Mouse (Mus musculus) liver, adult 2 months (tissue): Measurements from ENCODE around the gene Aox2. TPM values are rescaled to one million over a fixed set of nuclear protein-coding genes. Genes with fewer than 3 reads are reported as not detected.
A peak's percentile ranks its signal among the peaks of the same experiment; 100 is the strongest.

ENCODE experiments used
- DNase-seq: peaks from one replicate; pipeline ENCODE4 v3.0.0-alpha.2; 2011; ENCODE audit warnings: low read depth, low spot score; ENCODE audit errors: extremely low read depth
- H3K27ac ChIP-seq: fragments of 200-500 bp; replicated peaks from 2 replicates; pipeline ENCODE4 v1.5.1; 2012; ENCODE audit warnings: low read depth, mild to moderate bottlenecking, control low read depth, inconsistent platforms, low read length; ENCODE audit not compliant: insufficient read depth
- H3K27me3 ChIP-seq: fragments of 200-500 bp; 2 replicates; pipeline ENCODE4 v1.6.1; 2012; ENCODE audit warnings: mild to moderate bottlenecking, moderate library complexity, low read length, inconsistent platforms; ENCODE audit not compliant: control insufficient read depth, insufficient read depth
- H3K36me3 ChIP-seq: fragments of 200-500 bp; 2 replicates; pipeline ENCODE4 v1.6.1; 2012; ENCODE audit warnings: low read length, inconsistent platforms; ENCODE audit not compliant: control insufficient read depth, insufficient read depth
- H3K4me1 ChIP-seq: fragments of 200-500 bp; 2 replicates; pipeline ENCODE4 v1.6.1; 2011; ENCODE audit warnings: low read length; ENCODE audit not compliant: control insufficient read depth, insufficient read depth
- H3K4me3 ChIP-seq: fragments of 200-500 bp; 2 replicates; pipeline ENCODE4 v1.5.1; 2011; ENCODE audit warnings: low read depth, mild to moderate bottlenecking, control low read depth, low read length, moderate library complexity; ENCODE audit not compliant: insufficient read depth
- H3K79me2 ChIP-seq: fragments of 200-500 bp; 2 replicates; pipeline ENCODE4 v1.6.1; 2012; ENCODE audit warnings: inconsistent platforms, mild to moderate bottlenecking, low read length, moderate library complexity; ENCODE audit not compliant: control insufficient read depth, insufficient read depth
- H3K9ac ChIP-seq: fragments of 200-500 bp; 2 replicates; pipeline ENCODE4 v1.6.1; 2012; ENCODE audit warnings: low read depth, mild to moderate bottlenecking, control low read depth, inconsistent platforms, low read length
- CTCF ChIP-seq: fragments of 200-500 bp; IDR thresholded peaks from 2 replicates; pipeline ENCODE4 v1.5.1; 2011; ENCODE audit warnings: low read depth, low read length, control low read depth
- POLR2A ChIP-seq: fragments of 200-500 bp; IDR thresholded peaks from 2 replicates; pipeline ENCODE4 v1.6.1; 2011; ENCODE audit warnings: low read length, control low read depth; ENCODE audit not compliant: insufficient read depth; ENCODE audit errors: extremely low read depth
- WGBS: fragments of 180-500 bp; shearing (Covaris S2); methylation state at CpG from one replicate; pipeline ENCODE4 v1.1.7; 2018; 5-methylcytosine and 5-hydroxymethylcytosine counted together
- polyA plus RNA-seq: library from polyadenylated mRNA; depleted of rRNA; stranded (reverse); fragments of >200 nt; gene quantifications from 2 replicates; pipeline ENCODE4 v1.2.3, GENCODE M21; 2012
- total RNA-seq: library from RNA; depleted of rRNA; stranded (reverse); fragments of >200 nt; gene quantifications from 2 replicates; pipeline ENCODE4 v1.2.3, GENCODE M21; 2014

The Aox2 gene
- total and polyA plus RNA-seq, 2 experiments, result under 0.01 TPM; not detected in 1

GRCm38 (mm10) chr1:58415442-58415841 lies 137.3 kb downstream of the Aox2 start:
- Histone ChIP-seq H3K27ac (no peak overlapping the region), H3K79me2 (no peaks in the 10 kb centered on the region; the same call in 1 of the 2 replicates), H3K4me3 (no peak overlapping the region), H3K27me3 (no peaks in the 10 kb centered on the region), H3K4me1 (peaks cover 6% of the 10 kb centered on the region), H3K36me3 (peaks cover 90% of the 10 kb centered on the region), H3K9ac (no peak overlapping the region)
- 38% methylated on average over 1 of the region's 1 CpGs for WGBS
- no peak for DNase-seq
- no peak for TF ChIP-seq POLR2A
- TF ChIP-seq CTCF, result no peak

GRCm38 (mm10) chr1:58416048-58416447 lies 137.9 kb downstream of the Aox2 start:
- Histone ChIP-seq H3K27me3 (no peaks in the 10 kb centered on the region), H3K79me2 (peaks cover 2% of the 10 kb centered on the region; the same call in 1 of the 2 replicates), H3K4me1 (peaks cover 10% of the 10 kb centered on the region), H3K36me3 (peaks cover 87% of the 10 kb centered on the region), H3K4me3 (no peak overlapping the region), H3K9ac (no peak overlapping the region), H3K27ac (no peak overlapping the region)
- WGBS, result 79% methylated on average over 2 of the region's 2 CpGs
- TF ChIP-seq CTCF (no peak), POLR2A (no peak)
- DNase-seq, result no peak

GRCm38 (mm10) chr1:58420032-58420431 lies 141.9 kb downstream of the Aox2 start:
- Histone ChIP-seq H3K27ac (no peak overlapping the region), H3K9ac (no peak overlapping the region), H3K79me2 (peaks cover 12% of the 10 kb centered on the region; the same call in 1 of the 2 replicates), H3K36me3 (peaks cover 57% of the 10 kb centered on the region), H3K4me3 (no peak overlapping the region), H3K27me3 (no peaks in the 10 kb centered on the region), H3K4me1 (peaks cover 18% of the 10 kb centered on the region)
- DNase-seq, result no peak
- TF ChIP-seq CTCF, result no peak
- TF ChIP-seq POLR2A, result no peak
- WGBS, result 27% methylated on average over 10 of the region's 10 CpGs

- no peak overlapping the region for H3K4me3 ChIP-seq
- 11% methylated on average over 7 of the region's 7 CpGs for WGBS
- H3K27ac ChIP-seq, result no peak overlapping the region
- H3K9ac ChIP-seq, result no peak overlapping the region
- DNase-seq, result no peak
- peaks cover 12% of the 10 kb centered on the region; the same call in 1 of the 2 replicates for H3K79me2 ChIP-seq
- no peaks in the 10 kb centered on the region for H3K27me3 ChIP-seq
- H3K36me3 ChIP-seq, result peaks cover 50% of the 10 kb centered on the region
- TF ChIP-seq CTCF (no peak), POLR2A (no peak)
- H3K4me1 ChIP-seq, result peaks cover 18% of the 10 kb centered on the region
Observed at GRCm38 (mm10) chr1:58420961-58421360, 142.8 kb downstream of the Aox2 start.

- under 1% methylated on average over 13 of the region's 13 CpGs for whole genome bisulfite sequencing
- peak; percentile 85 for DNase-seq
- no peaks in the 10 kb centered on the region for H3K27me3 ChIP-seq
Observed at GRCm38 (mm10) chr1:58422879-58423278, 144.8 kb downstream of the Aox2 start.

GRCm38 (mm10) chr1:58423371-58424248 lies 145.5 kb downstream of the Aox2 start, which contains the start of gene Clk1:
TSS of gene Clk1 (minus strand) at chr1:58424066.
- peaks cover 15% of the 10 kb centered on the region for H3K4me1 ChIP-seq
- H3K9ac ChIP-seq, result peak within 1 kb of the TSS; percentile 97
- H3K27me3 ChIP-seq, result no peaks in the 10 kb centered on the region
- WGBS, result under 1% methylated on average over 79 of the region's 79 CpGs
- H3K36me3 ChIP-seq, result peaks cover 24% of the 10 kb centered on the region
- H3K4me3 ChIP-seq, result peak within 1 kb of the TSS; percentile 92
- peak within 1 kb of the TSS; percentile 99 for H3K27ac ChIP-seq
- DNase-seq, result peak; percentile 85
- TF ChIP-seq POLR2A, result peak; percentile 93; the same call in 1 of the 2 replicates
- no peak for TF ChIP-seq CTCF
- H3K79me2 ChIP-seq, result peaks cover 12% of the 10 kb centered on the region; the same call in 1 of the 2 replicates

More at GRCm38 (mm10) chr1:58422879-58423278, 144.8 kb downstream of the Aox2 start:
- H3K79me2 ChIP-seq, result peaks cover 12% of the 10 kb centered on the region; the same call in 1 of the 2 replicates
- H3K4me1 ChIP-seq, result peaks cover 18% of the 10 kb centered on the region
- H3K9ac ChIP-seq, result peak overlapping the region; percentile 97
- H3K27ac ChIP-seq, result peak overlapping the region; percentile 99
- TF ChIP-seq POLR2A (no peak), CTCF (no peak)
- peaks cover 31% of the 10 kb centered on the region for H3K36me3 ChIP-seq
- peak overlapping the region; percentile 92 for H3K4me3 ChIP-seq
